Mouse (Mus musculus) heart, adult 18-20 months (tissue): Measurements from ENCODE around the gene Mmp24. TPM values are rescaled to one million over a fixed set of nuclear protein-coding genes. Genes with fewer than 3 reads are reported as not detected.

Experiments used
- DNase-seq, 2 experiments: peaks; one replicate each; pipeline ENCODE4 v3.0.0; 2021 to 2022; ENCODE audit warnings: mixed read lengths in 1 of 2
- total RNA-seq, 2 experiments: library from RNA; stranded (reverse); gene quantifications; 2 replicates each; pipeline ENCODE4 v1.2.3; 2021

Mmp24 gene
- total RNA-seq, 2 experiments from 2014 or later: not detected

DNA sequence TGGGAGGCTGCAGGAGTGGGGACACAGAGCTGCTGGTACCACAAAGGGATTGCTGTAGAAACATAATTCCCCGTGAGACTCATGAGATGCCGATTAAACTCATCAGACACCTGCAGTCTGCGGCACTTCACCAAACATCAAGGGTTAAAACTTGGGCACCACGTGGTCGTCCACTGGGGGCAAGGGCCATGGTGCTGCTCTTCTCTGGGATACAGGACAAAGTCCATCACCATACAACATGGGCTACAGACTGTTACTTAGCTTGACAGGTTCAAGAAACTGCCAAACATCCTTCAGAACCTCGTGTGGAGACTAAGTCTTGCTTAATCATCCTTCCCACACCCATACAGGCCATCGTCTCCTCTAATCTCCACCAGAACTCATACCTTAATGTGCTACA, 85.0 kb downstream of the Mmp24 start:
- no peak for DNase-seq

DNA sequence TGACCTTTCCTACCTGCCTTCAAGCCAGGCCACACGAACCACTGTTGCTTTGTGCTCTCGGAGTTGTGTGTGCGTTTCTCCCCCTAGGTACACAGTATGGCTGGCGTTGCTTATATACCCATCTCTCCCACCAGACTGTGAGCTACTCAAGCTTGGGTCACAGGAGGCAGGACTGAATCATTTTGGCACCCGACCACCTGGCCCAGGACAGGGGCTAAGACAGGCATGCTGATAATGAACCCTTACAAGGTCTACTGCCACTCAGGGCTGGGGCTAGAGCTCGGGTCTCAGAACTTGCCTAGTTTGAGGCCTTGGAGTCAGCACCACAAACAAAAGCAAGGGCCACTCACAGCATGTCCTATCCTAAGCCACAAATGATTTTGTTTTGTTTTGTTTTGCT, 86.4 kb downstream of the Mmp24 start:
- peak in 1 of 2 experiments; percentile 14 for DNase-seq

DNA sequence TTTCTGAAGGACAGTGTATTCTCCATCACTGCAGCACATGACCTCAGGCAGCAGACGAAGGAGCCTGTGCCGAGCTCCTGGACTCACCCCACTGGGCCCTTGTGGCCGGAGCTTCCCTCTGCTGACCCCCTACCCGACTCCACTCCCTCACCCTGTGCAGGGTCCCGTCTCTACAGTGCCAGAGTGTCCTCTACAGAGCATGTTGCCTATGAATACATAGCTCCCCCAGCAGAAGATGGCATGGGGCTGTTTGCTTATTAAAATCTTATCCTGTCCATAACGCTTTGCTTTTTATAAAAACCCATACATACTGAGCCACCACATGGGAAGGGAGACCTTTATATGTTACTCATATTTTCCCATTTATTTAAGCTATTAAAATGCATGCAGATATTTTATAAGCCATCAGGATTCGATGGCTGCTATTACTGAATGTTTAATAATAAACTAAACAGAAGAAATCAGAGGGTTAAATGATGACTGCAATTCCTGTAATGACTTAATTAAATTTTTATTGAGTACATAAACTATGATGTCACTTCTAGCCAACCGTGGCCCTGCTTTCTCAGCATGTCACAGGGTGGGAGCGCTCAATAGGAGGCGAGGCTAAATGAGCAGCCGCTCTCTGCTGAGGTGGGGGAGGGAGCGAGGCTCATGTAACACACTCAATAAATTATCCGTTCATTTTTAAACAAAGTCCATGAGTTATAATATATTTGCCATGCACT, 87.6 kb downstream of the Mmp24 start:
- DNase-seq: no peak

DNA sequence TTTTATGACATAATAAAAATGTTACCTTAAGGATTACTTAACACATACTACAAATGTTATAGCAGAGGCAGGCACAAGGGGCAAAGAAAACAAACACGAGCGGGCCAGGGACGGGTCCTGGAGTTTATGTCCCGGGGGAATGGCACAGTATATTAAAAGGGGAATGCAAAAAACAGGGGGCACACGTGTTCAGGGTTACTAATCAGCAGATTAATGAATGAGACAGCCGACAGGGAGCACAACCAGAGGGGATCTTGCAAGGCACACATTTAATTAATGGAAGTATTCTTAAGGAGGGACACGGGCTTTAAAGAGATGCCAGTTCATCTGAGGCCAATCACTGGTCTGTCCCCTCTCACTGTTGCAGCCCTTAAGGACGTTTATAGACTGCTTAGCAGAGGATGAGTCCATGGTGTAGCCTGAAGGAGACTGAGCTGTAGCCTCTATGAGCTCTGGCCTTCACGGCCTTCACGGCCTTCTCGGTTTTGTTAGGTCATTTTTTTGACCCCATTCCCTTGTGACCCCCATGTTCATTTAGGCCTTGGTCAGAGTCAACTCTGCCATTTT, 88.2 kb downstream of the Mmp24 start:
- no peak for DNase-seq

Other genes starting within 250 kb of the Mmp24 start
- gene Gss, start 182.5 kb upstream of the Mmp24 start, total RNA-seq: 10 to 100 TPM; 14.4 to 15.6 TPM
- 10 to 100 TPM; 23.0 to 30.1 TPM for gene Myh7b, start 164.1 kb upstream of the Mmp24 start, total RNA-seq
- gene Trpc4ap, start 83.0 kb upstream of the Mmp24 start, total RNA-seq: 10 to 100 TPM; 89.4 to 90.2 TPM
- 1 to 10 TPM; 5.0 to 8.2 TPM for gene Edem2, start 45.9 kb upstream of the Mmp24 start, total RNA-seq
- gene Gm17581, start 39.5 kb upstream of the Mmp24 start, total RNA-seq: not detected
- gene Procr, start 24.2 kb upstream of the Mmp24 start, total RNA-seq: 1 to 10 TPM; 2.4 to 4.8 TPM
- 10 to 100 TPM; 31.4 to 34.4 TPM for gene BC029722, start 44.1 kb downstream of the Mmp24 start, total RNA-seq
- gene Eif6, start 51.6 kb downstream of the Mmp24 start, total RNA-seq: 10 to 100 TPM; 59.2 to 65.6 TPM
- gene Fam83c, start 59.5 kb downstream of the Mmp24 start, total RNA-seq: not detected
- gene Uqcc1, start 155.0 kb downstream of the Mmp24 start, total RNA-seq: 100 to 1,000 TPM; 279 to 347 TPM
- not detected for gene Gm15557, start 165.4 kb downstream of the Mmp24 start, total RNA-seq
- under 1 TPM in 1 of 2 experiments, not detected in 1; 0.13 TPM for gene Gdf5, start 170.0 kb downstream of the Mmp24 start, total RNA-seq
- gene Cep250, start 181.1 kb downstream of the Mmp24 start, total RNA-seq: 1 to 10 TPM; 4.5 to 4.8 TPM
- gene 6430550D23Rik, start 232.6 kb downstream of the Mmp24 start, total RNA-seq: under 1 TPM in 1 of 2 experiments, not detected in 1; 0.25 TPM
- 10 to 100 TPM; 56.9 to 65.5 TPM for gene Ergic3, start 232.7 kb downstream of the Mmp24 start, total RNA-seq